In the genomic region with DNA sequence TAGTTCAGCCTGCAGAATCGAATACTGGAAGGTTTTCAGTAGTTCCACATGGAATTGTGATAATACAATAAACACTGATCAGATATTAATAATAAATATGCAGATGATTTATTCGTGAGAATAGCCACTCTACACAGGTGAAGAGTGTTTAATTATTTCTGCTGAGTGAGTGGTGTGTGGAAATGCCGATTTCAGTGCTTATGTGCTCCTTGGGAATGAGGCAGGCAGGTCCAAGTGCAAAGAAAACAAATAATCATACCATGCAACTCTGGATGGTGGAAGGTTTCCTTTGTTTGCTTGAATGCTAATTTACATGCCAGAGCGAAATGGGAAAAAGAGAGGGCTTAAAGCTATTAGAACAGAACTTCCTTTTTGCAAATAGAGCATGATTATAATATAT, we compare ENCODE assay signal across 15 mouse cellular contexts.
"Had no signal": no experiment of that assay in that cellular context is flagged by ENCODE, and none has a peak within 500 bp of the region (broad histone marks: within the 10 kb centered on the region; RNA-seq: fewer than 3 reads in every experiment).

No protein-coding gene starts in this region.

- H3K4me2 ChIP-seq: limb, embryonic 12.5 days; limb, embryonic 15.5 days; liver, embryonic 11.5 days; lung, embryonic 14.5 days had no signal

- H3K4me3 ChIP-seq: limb, embryonic 12.5 days; limb, embryonic 15.5 days had no signal

- H3K9me3 ChIP-seq: limb, embryonic 12.5 days; limb, embryonic 15.5 days had no signal

- ATAC-seq: liver, postnatal 0 days; lung, postnatal 0 days had no signal

- DNase-seq: kidney, adult 18-20 months; kidney, adult 9 months; kidney, postnatal 14 days; kidney, postnatal 4 days; left cerebral cortex, postnatal 4 days; liver, postnatal 0 days; lung, embryonic 14.5 days; thymus, adult 18-20 months; thymus, postnatal 36 days had no signal

- H3K4me1 ChIP-seq: limb, embryonic 15.5 days had no signal

- H3K36me3 ChIP-seq: limb, embryonic 12.5 days; limb, embryonic 15.5 days had no signal

- H3K9ac ChIP-seq: limb, embryonic 12.5 days; limb, embryonic 15.5 days; liver, embryonic 14.5 days; liver, postnatal 0 days; lung, embryonic 14.5 days had no signal

- H3K27ac ChIP-seq: limb, embryonic 12.5 days; limb, embryonic 15.5 days; liver, embryonic 14.5 days; macrophage had no signal

- H3K27me3 ChIP-seq: limb, embryonic 12.5 days; limb, embryonic 15.5 days had no signal
